Mouse (Mus musculus) liver, embryonic 14.5 days (tissue): ENCODE data around the gene Lmntd1. TPM values are rescaled to one million over a fixed set of nuclear protein-coding genes. Genes with fewer than 3 reads are reported as not detected.

Experiments used
- ATAC-seq: fragments of 200-750 bp; cut with Nextera tagmentation; 2 replicates; pipeline ENCODE4 v1.8.0; 2017; ENCODE audit warnings: moderate number of reproducible peaks, mild to moderate bottlenecking, moderate library complexity; ENCODE audit not compliant: insufficient read depth
- DNase-seq, 3 experiments: peaks; one replicate each; pipeline ENCODE4 v3.0.0-alpha.2; 2012 to 2013; ENCODE audit warnings: low read depth in 3 of 3, low spot score in 3 of 3
- H3K27ac ChIP-seq: fragments of 300-500 bp; sonication (generic); 2 replicates; pipeline ENCODE4 v1.5.1; 2014; ENCODE audit warnings: moderate library complexity, mild to moderate bottlenecking, control low read depth, inconsistent platforms
- H3K27me3 ChIP-seq: fragments of 300-500 bp; sonication (generic); 2 replicates; pipeline ENCODE4 v1.6.1; 2014; ENCODE audit warnings: mild to moderate bottlenecking, low read length, moderate library complexity; ENCODE audit not compliant: control insufficient read depth, insufficient read depth
- H3K36me3 ChIP-seq: fragments of 300-500 bp; sonication (generic); replicated peaks from 2 replicates; pipeline ENCODE4 v1.6.1; 2014; ENCODE audit warnings: low read depth; ENCODE audit not compliant: control insufficient read depth, insufficient read depth
- H3K4me1 ChIP-seq, 2 experiments: fragments of 200-500 bp in 1 of 2; fragments of 300-500 bp in 1 of 2; sonication (generic) in 1 of 2; replicated peaks; 2 replicates each; pipeline ENCODE4 v1.6.1; 2012 to 2014; ENCODE audit warnings: antibody characterized with exemption in 1 of 2, inconsistent platforms in 1 of 2, low read length in 1 of 2; ENCODE audit not compliant: control insufficient read depth in 2 of 2, insufficient read depth in 2 of 2
- H3K4me2 ChIP-seq: fragments of 300-500 bp; sonication (generic); 2 replicates; pipeline ENCODE4 v1.6.1; 2014; ENCODE audit warnings: low read depth, mild to moderate bottlenecking, control low read depth, moderate library complexity
- H3K4me3 ChIP-seq, 2 experiments: fragments of 200-500 bp in 1 of 2; fragments of 300-500 bp in 1 of 2; sonication (generic) in 1 of 2; 2 replicates each; pipeline ENCODE4 v1.5.1; 2012 to 2014; ENCODE audit warnings: low read depth in 2 of 2, low read length in 2 of 2, mild to moderate bottlenecking in 2 of 2, control low read depth in 1 of 2, inconsistent platforms in 1 of 2, moderate library complexity in 1 of 2; ENCODE audit not compliant: insufficient read depth in 1 of 2
- H3K9ac ChIP-seq: fragments of 300-500 bp; sonication (generic); replicated peaks from 2 replicates; pipeline ENCODE4 v1.6.1; 2014; ENCODE audit warnings: mild to moderate bottlenecking, control low read depth, moderate library complexity
- H3K9me3 ChIP-seq: fragments of 300-500 bp; sonication (generic); 2 replicates; pipeline ENCODE4 v1.6.1; 2016; ENCODE audit warnings: low read length, mixed read lengths; ENCODE audit not compliant: control insufficient read depth
- CTCF ChIP-seq: IDR thresholded peaks from 2 replicates; pipeline ENCODE4 v1.5.1; 2016; ENCODE audit warnings: antibody characterized with exemption, low read depth, control low read depth
- EP300 ChIP-seq: IDR thresholded peaks from 2 replicates; pipeline ENCODE4 v1.6.1; 2016; ENCODE audit warnings: antibody characterized with exemption, low read depth
- WGBS: fragments of 180-500 bp; shearing (Covaris S2); extraction: QIAGEN DNeasy Blood & Tissue Kit; methylation state at CpG from one replicate; pipeline ENCODE4 v1.1.7; 2014; ENCODE audit not compliant: insufficient replicate concordance; 5-methylcytosine and 5-hydroxymethylcytosine counted together
- polyA plus RNA-seq, 2 experiments: library from polyadenylated mRNA; depleted of rRNA in 1 of 2; stranded (reverse) in 1 of 2; unstranded in 1 of 2; fragments of >200 nt; fragmentation: Nextera tagmentation in 1 of 2; extraction: Ambion mirVana in 1 of 2; gene quantifications; 2 replicates each; pipeline versions ENCODE4 v1.2.1 to v1.2.3; 2012 to 2014

Lmntd1 gene
- polyA plus RNA-seq, 2 experiments, result 0.02 TPM; not detected in 1

- DNase-seq (no peak), ATAC-seq (no peak)
- no peak for TF ChIP-seq EP300
- TF ChIP-seq CTCF, result no peak
- no peak overlapping the region for H3K4me3 ChIP-seq
- no peak overlapping the region for H3K27ac ChIP-seq
- whole genome bisulfite sequencing, result 48% methylated on average over 11 of the region's 11 CpGs
- no peak overlapping the region for H3K4me2 ChIP-seq
- no peaks in the 10 kb centered on the region for H3K36me3 ChIP-seq
- H3K4me1 ChIP-seq, result peaks cover 0 to 16% of the 10 kb centered on the region in 2 experiments; a peak in 2 of 4 replicates
- H3K9ac ChIP-seq, result no peak overlapping the region
- H3K27me3 ChIP-seq, result no peaks in the 10 kb centered on the region
- no peaks in the 10 kb centered on the region for H3K9me3 ChIP-seq
Measured at GRCm38 (mm10) chr6:145342836-145343235, 271.3 kb downstream of the Lmntd1 start.

GRCm38 (mm10) chr6:145341301-145342193 is 272.6 kb downstream of the Lmntd1 start:
- TF ChIP-seq EP300 (no peak), CTCF (peak; percentile 81)

GRCm38 (mm10) chr6:145340657-145341146 is 273.4 kb downstream of the Lmntd1 start:
- WGBS, result under 1% methylated on average over 37 of the region's 37 CpGs

More at GRCm38 (mm10) chr6:145341301-145342193, 272.6 kb downstream of the Lmntd1 start:
- 1% methylated on average over 33 of the region's 33 CpGs for WGBS
- ATAC-seq (peak; percentile 16; the same call in 1 of the 2 replicates), DNase-seq (peak; percentile 72 to 81 (median 74))
- Histone ChIP-seq H3K4me1 (peaks cover 0 to 20% of the 10 kb centered on the region in 2 experiments; a peak in 2 of 4 replicates), H3K36me3 (no peaks in the 10 kb centered on the region), H3K27me3 (no peaks in the 10 kb centered on the region), H3K27ac (peak overlapping the region; percentile 47), H3K9ac (peak overlapping the region; percentile 59; the same call in 1 of the 2 replicates), H3K9me3 (no peaks in the 10 kb centered on the region), H3K4me3 (peak overlapping the region; percentile 52 to 70), H3K4me2 (peak overlapping the region; percentile 83)

GRCm38 (mm10) chr6:145339956-145340656 is 274.0 kb downstream of the Lmntd1 start:
- TF ChIP-seq EP300 (no peak), CTCF (no peak)
- no peaks in the 10 kb centered on the region for H3K36me3 ChIP-seq
- WGBS, result under 1% methylated on average over 21 of the region's 21 CpGs
- peak overlapping the region; percentile 7 for H3K9ac ChIP-seq
- peak in 1 of 3 experiments; percentile 42 for DNase-seq
- H3K4me3 ChIP-seq, result peak overlapping the region; percentile 52
- peak overlapping the region; percentile 83 for H3K4me2 ChIP-seq
- H3K27ac ChIP-seq, result peak overlapping the region; percentile 51
- peak; percentile 11 for ATAC-seq
- no peaks in the 10 kb centered on the region for H3K9me3 ChIP-seq
- no peaks in the 10 kb centered on the region for H3K27me3 ChIP-seq
- H3K4me1 ChIP-seq, result peaks cover 0 to 24% of the 10 kb centered on the region in 2 experiments; a peak in 2 of 4 replicates

More at GRCm38 (mm10) chr6:145340657-145341146, 273.4 kb downstream of the Lmntd1 start:
- Histone ChIP-seq H3K36me3 (no peaks in the 10 kb centered on the region), H3K4me3 (peak overlapping the region; percentile 52), H3K27ac (no peak overlapping the region), H3K4me1 (peaks cover 0 to 24% of the 10 kb centered on the region in 2 experiments; a peak in 2 of 4 replicates), H3K9ac (peak overlapping the region; percentile 7), H3K27me3 (no peaks in the 10 kb centered on the region), H3K9me3 (no peaks in the 10 kb centered on the region), H3K4me2 (peak overlapping the region; percentile 83)
- 0 out of 2 replicates have a peak, but pooled peaks have one; percentile 11 for TF ChIP-seq EP300
- no peak for TF ChIP-seq CTCF
- peak; percentile 94 for ATAC-seq
- DNase-seq, result peak; percentile 88 to 93 (median 88)
